Mouse (Mus musculus) hindbrain, embryonic 16.5 days (tissue): ENCODE measurements at regions not wholly inside any gene's neighbourhood (a gene's known extent, or its start where the extent isn't known, plus 50 kb on each side); places are given as distances from the start of the nearest gene placed in this dataset.
"Not testable (repeated sequence)": the region's sequence is repeated elsewhere in the genome, so short reads cannot be mapped to it uniquely, and the experiment has no call there.

ENCODE experiments used
- ATAC-seq: fragments of 200-750 bp; cut with Nextera tagmentation; 2 replicates; pipeline ENCODE4 v1.8.0; 2017; ENCODE audit warnings: moderate TSS enrichment, moderate library complexity
- H3K27ac ChIP-seq: fragments of 300-500 bp; sonication (generic); 2 replicates; pipeline ENCODE4 v1.5.1; 2014; ENCODE audit warnings: low read depth, mild to moderate bottlenecking, control low read depth, low read length, moderate library complexity
- H3K27me3 ChIP-seq: fragments of 300-500 bp; sonication (generic); replicated peaks from 2 replicates; pipeline ENCODE4 v1.6.1; 2014; ENCODE audit warnings: low read length; ENCODE audit not compliant: control insufficient read depth, insufficient read depth
- H3K36me3 ChIP-seq: fragments of 300-500 bp; sonication (generic); 2 replicates; pipeline ENCODE4 v1.6.1; 2014; ENCODE audit warnings: mild to moderate bottlenecking, low read length, moderate library complexity, mixed read lengths; ENCODE audit not compliant: control insufficient read depth, insufficient read depth
- H3K4me1 ChIP-seq: fragments of 300-500 bp; sonication (generic); 2 replicates; pipeline ENCODE4 v1.6.1; 2014; ENCODE audit warnings: low read depth, low read length; ENCODE audit not compliant: control insufficient read depth, insufficient read depth
- H3K4me2 ChIP-seq: fragments of 300-500 bp; sonication (generic); 2 replicates; pipeline ENCODE4 v1.6.1; 2014; ENCODE audit warnings: mild to moderate bottlenecking, low read length, control low read depth, moderate library complexity
- H3K4me3 ChIP-seq: fragments of 300-500 bp; sonication (generic); 2 replicates; pipeline ENCODE4 v1.5.1; 2014; ENCODE audit warnings: mild to moderate bottlenecking, low read length, control low read depth, moderate library complexity
- H3K9ac ChIP-seq: fragments of 300-500 bp; sonication (generic); 2 replicates; pipeline ENCODE4 v1.6.1; 2014; ENCODE audit warnings: low read depth, mild to moderate bottlenecking, control low read depth, low read length, moderate library complexity
- H3K9me3 ChIP-seq: fragments of 300-500 bp; sonication (generic); 2 replicates; pipeline ENCODE4 v1.6.1; 2014; ENCODE audit warnings: mild to moderate bottlenecking, low read length, moderate library complexity; ENCODE audit not compliant: control insufficient read depth
- WGBS: fragments of 180-500 bp; shearing (Covaris S2); extraction: QIAGEN DNeasy Blood & Tissue Kit; methylation state at CpG from one replicate; pipeline ENCODE4 v1.1.7; 2014; 5-methylcytosine and 5-hydroxymethylcytosine counted together

DNA sequence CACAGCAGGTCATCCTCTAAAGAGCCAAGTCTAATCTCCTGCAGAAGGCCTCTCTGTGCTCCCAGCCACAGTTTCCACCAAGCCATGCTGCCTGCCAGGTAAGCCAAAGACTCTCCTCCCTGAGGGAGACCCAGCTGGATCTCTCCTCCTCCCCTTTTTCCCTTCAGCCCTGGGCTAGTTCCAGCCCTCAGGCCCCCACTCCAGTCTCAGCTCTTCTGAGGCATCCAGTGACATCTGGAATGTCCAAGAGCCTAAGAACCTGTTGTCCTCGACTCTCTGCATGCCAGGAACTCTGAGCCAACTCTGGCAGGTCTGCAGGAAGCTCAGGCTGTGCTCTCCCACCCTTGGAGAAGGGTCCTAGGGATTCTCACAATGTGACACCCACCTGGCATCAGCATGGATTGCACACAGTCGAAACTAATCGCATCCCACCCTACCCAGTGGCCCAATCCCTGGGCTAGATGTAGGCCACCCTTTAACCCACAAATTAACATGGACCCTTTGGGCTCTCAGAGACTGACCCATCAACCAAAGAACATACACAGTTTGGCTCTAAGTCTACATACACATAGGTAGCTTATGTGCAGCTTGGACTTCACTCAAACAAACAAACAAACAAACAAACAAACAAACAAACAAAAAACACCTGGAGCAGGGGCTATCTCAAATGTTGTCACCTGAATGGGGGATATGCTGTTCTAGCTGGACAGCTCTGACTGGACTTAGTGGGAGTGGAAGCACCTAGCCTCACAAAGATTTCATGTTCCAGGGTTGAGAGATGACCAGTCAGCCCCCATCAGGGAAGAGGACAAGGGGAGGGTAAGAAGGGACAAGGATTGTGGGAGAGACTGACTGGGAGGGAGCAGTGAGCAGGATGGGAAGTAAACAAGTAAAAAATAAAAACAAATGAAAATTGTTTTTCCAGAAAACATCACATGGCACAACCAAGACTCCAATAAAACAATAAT is 57.9 kb upstream of the Zfp709 start:
- WGBS = 71% methylated on average over 3 of the region's 3 CpGs
- not testable (repeated sequence) for H3K9ac ChIP-seq, H3K27me3 ChIP-seq, H3K27ac ChIP-seq, H3K36me3 ChIP-seq, H3K4me1 ChIP-seq, H3K4me2 ChIP-seq, H3K9me3 ChIP-seq, H3K4me3 ChIP-seq
- ATAC-seq = peak; percentile 52

DNA sequence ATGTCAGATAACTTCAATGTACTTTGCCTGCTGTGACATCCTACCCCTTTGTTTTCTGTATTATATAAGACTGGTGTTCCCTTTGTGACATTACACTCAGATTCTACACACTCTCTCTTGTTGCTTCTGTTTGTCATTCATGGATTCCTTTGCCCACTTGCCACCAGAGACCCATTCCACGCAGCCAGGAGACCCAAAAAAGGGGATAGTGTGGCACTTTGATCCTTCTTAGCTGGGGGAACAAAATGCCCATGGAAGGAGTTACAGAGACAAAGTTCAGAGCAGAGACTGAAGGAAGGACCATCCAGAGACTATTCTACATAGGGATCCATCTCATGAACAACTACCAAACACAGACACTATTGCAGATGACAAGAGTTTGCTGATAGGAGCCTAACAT is 59.1 kb upstream of the Zfp709 start:
- ATAC-seq, H3K4me2 ChIP-seq, H3K27ac ChIP-seq, H3K4me3 ChIP-seq, H3K4me1 ChIP-seq, H3K9me3 ChIP-seq, H3K27me3 ChIP-seq, H3K36me3 ChIP-seq, H3K9ac ChIP-seq: not testable (repeated sequence)
- 77% methylated on average over 1 of the region's 1 CpGs for WGBS

DNA sequence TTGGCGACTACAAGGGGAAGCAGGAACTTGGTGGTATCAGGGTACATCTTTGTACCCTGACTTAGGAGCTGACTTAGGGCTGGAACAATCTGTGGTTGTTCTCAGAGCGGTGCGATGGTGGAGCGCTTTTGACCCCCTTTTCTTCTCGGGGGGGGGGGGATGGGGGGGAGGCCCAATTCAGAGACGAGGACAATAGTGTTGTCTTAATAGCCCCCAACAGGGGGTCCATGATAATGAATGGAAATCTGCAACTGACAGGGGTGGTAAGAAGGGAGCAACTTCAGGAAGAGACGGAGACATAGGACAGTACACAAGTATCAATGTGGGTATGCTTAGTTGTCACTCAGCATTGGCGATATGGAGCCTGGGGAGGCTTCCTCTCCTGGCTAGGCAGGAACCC is 61.9 kb upstream of the Zfp709 start:
- not testable (repeated sequence) for H3K4me3 ChIP-seq, H3K9ac ChIP-seq, H3K4me1 ChIP-seq, H3K27me3 ChIP-seq, H3K9me3 ChIP-seq, H3K4me2 ChIP-seq, H3K36me3 ChIP-seq, H3K27ac ChIP-seq
- ATAC-seq = 0 out of 2 replicates have a peak, but pooled peaks have one; percentile 42
- WGBS = 82% methylated on average over 8 of the region's 8 CpGs

DNA sequence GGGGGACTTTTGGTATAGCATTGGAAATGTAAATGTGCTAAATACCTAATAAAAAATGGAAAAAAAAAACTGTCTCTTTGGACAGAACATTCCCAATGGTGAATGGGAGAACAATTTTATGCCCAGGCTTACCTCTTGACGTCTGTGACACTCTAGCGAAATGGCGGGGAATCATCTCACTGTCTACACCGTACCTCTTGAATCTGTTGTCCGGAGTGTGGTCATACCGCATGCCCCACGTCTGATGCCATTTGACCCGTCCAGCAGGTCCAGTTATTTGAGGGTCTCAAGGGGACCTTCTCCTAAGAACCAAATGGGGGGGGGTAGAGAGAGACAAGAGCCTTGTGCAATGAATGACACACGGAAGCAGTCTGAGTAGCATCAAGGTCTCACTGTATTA is 62.4 kb upstream of the Zfp709 start:
- not testable (repeated sequence) for H3K27me3 ChIP-seq, H3K27ac ChIP-seq, H3K9ac ChIP-seq, H3K36me3 ChIP-seq, H3K9me3 ChIP-seq, H3K4me2 ChIP-seq, H3K4me1 ChIP-seq, H3K4me3 ChIP-seq
- 0 out of 2 replicates have a peak, but pooled peaks have one; percentile 58 for ATAC-seq
- 91% methylated on average over 9 of the region's 9 CpGs for WGBS

DNA sequence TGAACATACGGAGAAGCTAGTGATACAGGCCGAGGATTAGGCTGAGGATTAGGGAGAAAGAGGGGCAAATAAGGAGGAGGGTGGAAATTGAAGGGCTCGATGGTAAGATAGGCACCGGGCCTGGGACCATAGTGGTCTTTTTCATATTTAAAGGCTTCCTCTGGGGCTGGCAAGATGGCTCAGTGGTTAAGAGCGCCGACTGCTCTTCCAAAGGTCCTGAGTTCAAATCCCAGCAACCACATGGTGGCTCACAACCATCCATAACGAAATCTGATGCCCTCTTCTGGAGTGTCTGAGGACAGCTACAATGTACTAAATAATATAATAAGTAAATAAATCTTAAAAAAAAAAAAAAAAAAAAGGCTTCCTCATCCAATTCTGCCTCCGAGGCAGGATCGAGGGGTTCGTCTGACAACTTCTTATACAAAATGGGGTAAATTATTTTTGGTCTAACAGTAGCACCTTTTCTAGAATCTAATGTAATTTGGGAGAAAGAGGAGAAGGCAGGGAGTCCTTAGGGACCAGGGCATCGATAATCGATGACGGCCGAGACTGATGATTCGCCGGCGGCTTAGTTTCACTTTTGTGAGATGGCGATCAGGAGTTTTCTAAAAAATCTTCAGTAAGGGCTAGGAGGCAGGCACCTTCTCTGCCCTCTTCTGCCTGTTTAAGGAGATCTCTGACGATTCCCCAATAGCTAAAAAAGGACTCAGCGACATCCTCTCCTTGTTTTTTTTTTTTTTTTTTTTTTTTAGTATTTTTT is 65.4 kb upstream of the Zfp709 start:
- not testable (repeated sequence) for H3K4me2 ChIP-seq, H3K4me1 ChIP-seq, H3K27ac ChIP-seq, H3K9me3 ChIP-seq, ATAC-seq, H3K9ac ChIP-seq, H3K36me3 ChIP-seq, H3K4me3 ChIP-seq, H3K27me3 ChIP-seq
- WGBS = 93% methylated on average over 19 of the region's 20 CpGs

DNA sequence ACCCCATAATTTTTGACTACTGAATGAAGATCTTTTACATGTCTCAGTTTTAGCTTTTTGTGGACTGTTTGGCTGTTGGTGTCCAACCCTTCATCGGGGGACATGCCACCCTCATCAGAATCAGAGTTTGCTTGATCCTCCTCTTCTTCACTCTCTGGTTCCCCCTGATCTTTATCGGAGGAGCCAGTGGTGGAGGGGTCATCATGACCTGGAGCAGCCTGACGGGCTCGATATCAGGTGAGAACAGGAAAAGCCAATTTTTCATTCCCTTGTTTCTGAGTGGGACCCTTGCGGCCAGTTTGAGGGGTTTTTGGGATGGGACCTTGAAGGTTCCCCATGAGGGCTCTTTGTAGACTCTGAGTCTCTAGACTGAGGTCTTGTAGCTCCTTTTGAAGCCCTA is 66.0 kb upstream of the Zfp709 start:
- H3K4me1 ChIP-seq, H3K27me3 ChIP-seq, H3K36me3 ChIP-seq, H3K27ac ChIP-seq, H3K4me2 ChIP-seq, H3K9ac ChIP-seq, H3K9me3 ChIP-seq, H3K4me3 ChIP-seq, ATAC-seq: not testable (repeated sequence)
- WGBS = 93% methylated on average over 5 of the region's 5 CpGs

DNA sequence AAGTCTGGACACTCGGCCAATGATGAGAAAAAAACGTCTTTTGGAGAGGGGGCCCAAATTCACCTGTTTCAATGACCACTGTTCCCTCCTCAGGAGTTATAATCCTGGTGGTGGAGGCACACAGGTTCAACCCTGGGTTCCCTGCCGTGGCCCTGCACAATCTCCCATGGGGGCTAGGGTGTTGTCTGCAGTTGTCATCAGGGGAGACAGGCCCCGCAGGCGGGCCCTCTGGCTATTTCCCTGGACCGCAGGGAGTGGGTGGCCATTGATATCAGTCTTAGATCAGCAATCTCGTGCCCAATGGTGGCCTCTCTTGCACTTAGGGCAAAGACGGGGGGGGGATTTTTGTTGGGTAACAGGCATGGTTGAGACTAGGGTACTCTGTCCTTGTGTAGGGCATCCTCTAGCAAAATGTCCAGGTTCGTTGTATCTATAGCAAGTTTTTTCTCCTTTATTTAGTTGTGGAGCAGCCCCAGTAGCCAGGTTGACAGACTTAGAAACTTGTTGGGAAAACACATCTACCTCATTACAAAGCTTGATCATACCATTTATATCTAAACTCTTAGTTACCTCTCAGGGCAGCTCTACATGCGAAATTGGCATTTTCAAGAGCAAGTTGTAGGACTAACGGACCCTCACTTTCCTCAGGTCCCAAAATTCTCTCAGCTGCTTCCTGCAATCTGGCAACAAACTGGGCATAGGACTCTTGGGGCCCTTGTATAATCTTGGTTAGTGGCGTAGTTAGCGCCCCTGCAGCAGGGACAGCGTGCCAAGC is 66.9 kb upstream of the Zfp709 start:
- not testable (repeated sequence) for H3K9ac ChIP-seq, H3K27me3 ChIP-seq, H3K36me3 ChIP-seq, H3K9me3 ChIP-seq, H3K4me2 ChIP-seq, ATAC-seq, H3K27ac ChIP-seq, H3K4me1 ChIP-seq, H3K4me3 ChIP-seq
- 91% methylated on average over 14 of the region's 14 CpGs for WGBS

DNA sequence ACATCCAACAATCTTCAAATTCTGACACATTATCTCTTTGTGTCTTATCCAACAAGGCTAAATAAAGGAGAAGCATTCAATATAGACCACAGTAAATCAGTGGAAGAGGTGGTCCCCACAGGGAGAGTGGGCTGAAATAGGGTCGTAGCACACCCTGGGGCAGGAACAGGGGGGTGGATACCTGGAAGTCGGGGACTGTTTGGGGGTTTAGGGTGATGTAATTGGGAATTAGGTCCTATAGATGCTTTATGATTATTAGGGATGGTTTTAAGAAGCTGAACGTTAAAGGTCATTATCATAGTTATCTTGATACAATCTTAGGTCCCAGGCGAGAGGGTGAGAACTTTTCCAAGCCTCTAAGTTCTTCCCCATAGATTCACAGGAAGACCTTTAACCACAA is 67.9 kb upstream of the Zfp709 start:
- not testable (repeated sequence) for H3K9ac ChIP-seq, H3K36me3 ChIP-seq, H3K27ac ChIP-seq, H3K4me2 ChIP-seq, ATAC-seq, H3K4me1 ChIP-seq, H3K9me3 ChIP-seq, H3K27me3 ChIP-seq, H3K4me3 ChIP-seq
- 90% methylated on average over 4 of the region's 4 CpGs for WGBS

DNA sequence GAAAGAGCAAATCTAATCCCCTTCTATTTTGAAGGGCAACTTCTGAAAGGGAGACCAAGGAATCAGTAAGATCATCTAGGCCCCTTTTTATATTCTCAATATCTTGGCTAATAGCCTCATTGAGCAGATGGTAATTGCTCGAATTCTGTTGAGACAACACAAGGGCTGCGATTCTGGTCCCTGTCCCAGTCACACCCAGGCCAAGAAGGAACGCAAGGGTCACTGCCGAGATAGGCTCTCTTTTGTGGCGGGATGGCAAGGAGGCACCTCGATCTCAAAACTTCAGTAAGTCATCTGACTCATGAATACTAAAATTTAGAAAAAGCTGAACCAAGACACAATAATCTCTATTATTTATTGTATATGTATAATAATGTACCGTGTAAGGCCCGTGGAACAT is 68.6 kb upstream of the Zfp709 start:
- H3K9me3 ChIP-seq, ATAC-seq, H3K4me2 ChIP-seq, H3K4me3 ChIP-seq, H3K9ac ChIP-seq, H3K36me3 ChIP-seq, H3K4me1 ChIP-seq, H3K27me3 ChIP-seq, H3K27ac ChIP-seq: not testable (repeated sequence)
- WGBS = 91% methylated on average over 8 of the region's 8 CpGs
